Mouse (Mus musculus): ENCODE results near the gene 4933434E20Rik. TPM values are rescaled to one million over a fixed set of nuclear protein-coding genes. Genes with fewer than 3 reads are reported as not detected.

The 4933434E20Rik gene
- polyA plus RNA-seq, 1 experiment from 2014 or later: 188 TPM

DNA sequence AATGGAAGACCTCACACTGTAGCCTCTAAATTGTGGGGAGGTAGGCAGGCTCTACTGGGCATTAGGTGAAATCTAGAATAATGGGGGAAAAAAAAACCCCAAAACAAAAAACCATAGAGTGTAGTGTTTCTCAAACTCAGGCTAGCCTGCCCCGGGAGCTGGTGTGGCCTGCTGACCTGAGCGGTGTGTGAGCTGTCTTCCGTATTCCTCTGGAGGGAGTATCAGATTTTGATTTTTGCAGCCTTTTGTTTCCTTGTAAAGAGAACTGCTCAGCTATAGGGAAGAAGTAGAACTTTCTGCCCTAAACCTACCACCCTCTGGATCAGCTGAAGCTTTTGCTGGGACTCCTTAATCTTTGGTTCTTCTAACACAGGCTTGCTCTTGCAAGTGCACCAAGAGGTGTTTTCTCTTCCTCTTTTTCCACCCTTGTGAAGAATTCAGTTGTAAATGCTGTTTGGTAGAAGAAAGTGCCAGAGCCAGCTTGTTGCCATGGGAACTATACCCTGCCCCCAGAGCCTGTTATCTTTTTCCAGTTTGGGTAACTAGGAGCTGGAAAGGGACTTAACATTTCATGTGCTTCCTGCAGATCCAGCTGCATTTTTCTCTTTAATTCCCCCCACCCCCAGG lies 32.4 kb downstream of the 4933434E20Rik start:
- WGBS: 34% methylated on average over 3 of the region's 3 CpGs
- Histone ChIP-seq H3K27me3 (replicated peaks) (no peaks in the 10 kb centered on the region), H3K4me3 (replicated peaks) (no peak overlapping the region), H3K9me3 (no peaks in the 10 kb centered on the region), H3K4me2 (replicated peaks) (peak overlapping the region; percentile 73), H3K36me3 (peaks cover 8% of the 10 kb centered on the region), H3K4me1 (replicated peaks) (peaks cover 41% of the 10 kb centered on the region), H3K9ac (no peak overlapping the region), H3K27ac (peak overlapping the region; percentile 86)
- no peak for ATAC-seq

DNA sequence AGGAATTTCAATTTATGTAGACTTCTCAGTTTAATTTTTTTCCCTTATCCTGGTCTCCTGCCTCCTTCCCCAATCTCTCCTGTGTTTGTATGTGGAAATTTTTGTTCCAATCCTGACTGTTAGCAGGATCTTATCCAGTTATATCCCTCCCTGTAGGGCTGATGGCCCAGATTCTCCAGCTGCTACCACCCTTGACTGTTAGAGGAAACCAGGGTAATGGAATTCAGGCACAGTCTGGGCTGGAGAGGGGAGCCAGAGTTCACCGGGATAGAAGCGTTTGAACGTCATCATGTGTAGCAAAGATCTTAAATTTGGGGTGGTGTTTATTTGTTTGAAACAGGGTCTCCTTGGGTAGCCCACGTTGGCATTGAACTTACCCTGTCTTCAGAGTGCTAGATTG lies 33.4 kb downstream of the 4933434E20Rik start:
- H3K27me3 ChIP-seq (replicated peaks): no peaks in the 10 kb centered on the region
- H3K27ac ChIP-seq: no peak overlapping the region
- no peaks in the 10 kb centered on the region for H3K9me3 ChIP-seq
- peak overlapping the region; percentile 9; the same call in 1 of the 2 replicates for H3K4me2 ChIP-seq (replicated peaks)
- H3K9ac ChIP-seq: no peak overlapping the region
- WGBS: 62% methylated on average over 4 of the region's 4 CpGs
- peaks cover 16% of the 10 kb centered on the region for H3K36me3 ChIP-seq
- no peak for ATAC-seq
- H3K4me3 ChIP-seq (replicated peaks): no peak overlapping the region
- peaks cover 38% of the 10 kb centered on the region for H3K4me1 ChIP-seq (replicated peaks)

DNA sequence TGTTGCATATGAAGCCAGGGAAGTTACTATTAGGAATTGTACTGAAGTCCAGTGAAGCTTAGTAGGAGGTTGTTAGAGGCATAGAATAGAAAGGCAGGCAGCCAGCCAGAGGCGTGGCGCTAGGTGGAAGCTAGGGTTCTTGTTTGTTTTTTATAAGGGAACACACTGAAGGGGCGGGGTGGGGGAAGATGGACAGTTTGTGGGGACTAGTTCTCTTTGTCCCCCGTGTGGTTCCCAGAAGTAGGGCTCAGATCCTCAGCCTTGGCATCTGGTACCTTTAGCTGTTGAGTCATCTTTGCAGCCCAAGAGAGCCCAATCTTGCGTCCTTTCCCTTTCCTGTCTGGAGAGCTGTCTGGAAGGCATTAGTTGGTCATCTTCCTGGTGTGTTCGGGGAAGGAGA lies 33.8 kb downstream of the 4933434E20Rik start:
- WGBS: 75% methylated on average over 6 of the region's 6 CpGs
- H3K27ac ChIP-seq: no peak overlapping the region

DNA sequence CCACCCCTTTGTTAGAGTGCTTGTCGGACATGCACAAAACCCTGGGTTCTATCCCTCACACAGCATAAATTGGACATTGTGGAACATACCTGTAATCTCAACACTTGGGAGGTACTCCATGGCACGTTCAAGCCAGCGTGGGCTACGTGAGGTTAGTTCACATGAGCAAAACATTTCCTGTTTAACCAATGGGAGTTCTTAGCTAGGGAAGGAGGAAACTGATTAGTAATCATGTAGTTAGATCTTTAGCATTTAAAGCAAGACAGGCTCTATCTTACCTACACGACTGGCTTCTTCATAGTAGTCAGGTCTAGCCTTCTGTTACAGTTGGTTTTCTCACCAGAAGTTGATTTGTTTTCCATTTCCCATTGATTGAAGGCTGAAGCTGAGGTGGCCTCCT lies 34.6 kb downstream of the 4933434E20Rik start:
- Histone ChIP-seq H3K9me3 (no peaks in the 10 kb centered on the region), H3K27me3 (replicated peaks) (no peaks in the 10 kb centered on the region), H3K9ac (no peak overlapping the region), H3K27ac (no peak overlapping the region), H3K4me3 (replicated peaks) (no peak overlapping the region), H3K4me1 (replicated peaks) (peaks cover 37% of the 10 kb centered on the region), H3K4me2 (replicated peaks) (no peak overlapping the region), H3K36me3 (peaks cover 29% of the 10 kb centered on the region)
- 85% methylated on average over 5 of the region's 5 CpGs for WGBS
- ATAC-seq: no peak

More for the DNA sequence above, 33.8 kb downstream of the 4933434E20Rik start:
- H3K9me3 ChIP-seq: no peaks in the 10 kb centered on the region
- no peak overlapping the region for H3K4me3 ChIP-seq (replicated peaks)
- no peaks in the 10 kb centered on the region for H3K27me3 ChIP-seq (replicated peaks)
- H3K9ac ChIP-seq: no peak overlapping the region
- H3K4me1 ChIP-seq (replicated peaks): peaks cover 38% of the 10 kb centered on the region
- H3K4me2 ChIP-seq (replicated peaks): 0 out of 2 replicates have a peak overlapping the region, but pooled peaks have one; percentile 9
- no peak for ATAC-seq
- peaks cover 21% of the 10 kb centered on the region for H3K36me3 ChIP-seq

DNA sequence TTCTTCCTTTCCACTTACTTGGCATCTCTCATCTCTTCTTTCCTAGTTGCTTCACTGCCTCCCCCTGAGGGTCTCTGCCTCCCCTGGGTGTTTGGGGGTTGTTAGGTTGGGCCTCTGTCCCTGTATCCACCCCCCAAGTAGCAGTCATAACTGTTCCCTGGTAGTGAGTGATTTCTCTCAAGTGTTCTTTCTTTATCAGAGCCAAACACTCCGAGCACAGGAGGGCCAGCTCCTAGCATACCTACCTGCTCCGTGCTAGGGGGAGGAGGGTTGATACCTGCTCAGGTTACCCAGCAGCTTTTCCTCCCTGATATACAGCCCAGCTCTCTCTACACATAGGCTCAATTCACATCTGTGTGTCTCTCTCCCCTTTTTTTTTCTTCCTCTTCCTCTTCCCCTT lies 37.2 kb downstream of the 4933434E20Rik start:
- no peak overlapping the region for H3K4me3 ChIP-seq (replicated peaks)
- no peaks in the 10 kb centered on the region for H3K27me3 ChIP-seq (replicated peaks)
- 86% methylated on average over 2 of the region's 2 CpGs for WGBS
- H3K4me2 ChIP-seq (replicated peaks): no peak overlapping the region
- ATAC-seq: no peak
- H3K4me1 ChIP-seq (replicated peaks): peaks cover 17% of the 10 kb centered on the region
- peaks cover 51% of the 10 kb centered on the region for H3K36me3 ChIP-seq
- H3K9ac ChIP-seq: no peak overlapping the region
- H3K27ac ChIP-seq: no peak overlapping the region
- no peaks in the 10 kb centered on the region for H3K9me3 ChIP-seq

DNA sequence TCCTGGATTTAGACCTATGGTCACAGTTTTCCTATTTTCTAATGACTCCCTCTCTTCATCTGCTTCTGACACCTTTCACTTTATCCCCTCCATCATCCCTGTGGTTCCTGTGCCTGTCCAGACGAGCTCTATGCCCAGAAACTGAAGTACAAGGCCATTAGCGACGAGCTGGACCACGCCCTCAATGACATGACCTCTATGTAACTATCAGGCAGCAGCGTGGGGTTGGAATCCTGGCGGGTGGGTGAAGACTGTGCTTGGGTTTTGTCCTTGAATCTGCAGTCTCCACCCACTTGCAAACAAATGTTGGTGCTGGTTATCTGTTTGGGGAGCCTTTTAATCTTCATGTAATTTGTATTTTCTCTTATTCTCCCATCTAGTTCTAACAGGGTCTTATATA lies 39.5 kb downstream of the 4933434E20Rik start:
- 72% methylated on average over 6 of the region's 6 CpGs for WGBS
- Histone ChIP-seq H3K4me1 (replicated peaks) (no peaks in the 10 kb centered on the region), H3K4me3 (replicated peaks) (no peak overlapping the region), H3K36me3 (peaks cover 63% of the 10 kb centered on the region), H3K27me3 (replicated peaks) (no peaks in the 10 kb centered on the region), H3K4me2 (replicated peaks) (no peak overlapping the region), H3K9me3 (no peaks in the 10 kb centered on the region), H3K9ac (no peak overlapping the region), H3K27ac (no peak overlapping the region)
- ATAC-seq: no peak

DNA sequence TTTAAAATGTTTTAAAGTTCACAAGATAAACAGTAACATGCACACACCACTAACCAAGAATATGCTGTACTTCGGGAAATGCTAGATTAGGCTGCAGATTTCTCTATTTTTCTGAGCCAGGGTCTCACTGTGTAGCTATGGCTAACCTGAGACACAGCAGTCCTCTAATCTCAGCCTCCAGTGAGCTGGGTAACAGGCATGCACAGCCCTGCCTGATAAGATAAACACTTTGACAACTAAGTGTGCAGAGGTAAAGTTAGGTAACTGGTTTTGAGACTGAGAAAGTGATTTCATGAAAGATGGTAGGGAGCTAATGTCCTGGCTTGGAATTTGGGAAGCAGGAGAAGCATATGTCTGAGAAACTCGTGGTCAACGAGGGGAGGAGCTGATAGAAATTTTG lies 43.0 kb downstream of the 4933434E20Rik start:
- no peak overlapping the region for H3K9ac ChIP-seq
- no peak overlapping the region for H3K4me3 ChIP-seq (replicated peaks)
- 91% methylated on average over 3 of the region's 3 CpGs for WGBS
- no peak for ATAC-seq
- peaks cover 61% of the 10 kb centered on the region for H3K36me3 ChIP-seq
- H3K27me3 ChIP-seq (replicated peaks): no peaks in the 10 kb centered on the region
- no peak overlapping the region for H3K4me2 ChIP-seq (replicated peaks)
- H3K9me3 ChIP-seq: no peaks in the 10 kb centered on the region
- H3K4me1 ChIP-seq (replicated peaks): no peaks in the 10 kb centered on the region
- no peak overlapping the region for H3K27ac ChIP-seq

DNA sequence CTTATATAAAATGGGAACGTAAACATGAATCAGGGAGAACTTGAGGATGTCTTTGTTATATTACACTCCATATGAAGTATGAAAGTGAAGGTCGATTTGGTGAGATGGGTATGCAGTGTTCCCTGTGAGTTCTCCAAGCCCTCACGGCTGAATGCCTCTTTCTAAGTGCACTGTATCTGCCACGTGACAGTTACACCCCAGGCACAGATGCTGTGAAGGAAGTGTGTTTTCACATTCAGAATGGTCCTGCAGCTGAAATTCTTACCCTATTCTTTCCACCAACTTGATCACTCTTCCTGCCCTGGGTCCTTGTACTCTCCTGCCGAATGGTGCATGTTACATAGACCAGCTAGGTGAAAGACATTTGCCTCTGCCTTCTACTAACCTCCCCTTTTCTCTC lies 46.5 kb downstream of the 4933434E20Rik start:
- no peak overlapping the region for H3K9ac ChIP-seq
- no peaks in the 10 kb centered on the region for H3K27me3 ChIP-seq (replicated peaks)
- H3K36me3 ChIP-seq: peaks cover 30% of the 10 kb centered on the region
- H3K9me3 ChIP-seq: no peaks in the 10 kb centered on the region
- H3K4me3 ChIP-seq (replicated peaks): no peak overlapping the region
- no peak overlapping the region for H3K4me2 ChIP-seq (replicated peaks)
- WGBS: 85% methylated on average over 5 of the region's 5 CpGs
- H3K27ac ChIP-seq: 0 out of 2 replicates have a peak overlapping the region, but pooled peaks have one; percentile 6
- H3K4me1 ChIP-seq (replicated peaks): no peaks in the 10 kb centered on the region
- no peak for ATAC-seq

DNA sequence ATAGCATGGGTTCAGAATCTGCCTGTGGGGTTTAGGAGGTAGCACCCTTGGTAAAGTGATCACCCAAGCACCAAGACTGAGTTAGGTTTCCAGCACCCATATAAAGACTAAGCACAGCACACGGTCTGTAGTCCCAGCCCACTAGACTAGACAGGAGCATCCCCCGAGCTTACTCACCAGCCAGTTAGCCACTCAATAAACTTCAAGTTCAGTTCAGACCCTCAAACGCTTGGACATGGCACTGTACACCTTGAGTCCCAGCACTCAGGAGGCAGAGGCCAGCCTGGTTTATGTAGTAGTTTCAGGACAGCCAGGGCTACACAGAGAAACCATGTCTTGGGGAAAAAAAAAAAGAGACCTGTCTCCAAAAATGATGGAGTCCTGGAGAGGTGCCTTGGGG lies 49.6 kb downstream of the 4933434E20Rik start:
- no peak for ATAC-seq
- no peaks in the 10 kb centered on the region for H3K4me1 ChIP-seq (replicated peaks)
- no peak overlapping the region for H3K4me3 ChIP-seq (replicated peaks)
- H3K4me2 ChIP-seq (replicated peaks): no peak overlapping the region
- H3K9ac ChIP-seq: no peak overlapping the region
- no peak overlapping the region for H3K27ac ChIP-seq
- H3K36me3 ChIP-seq: peaks cover 13% of the 10 kb centered on the region
- 92% methylated on average over 3 of the region's 3 CpGs for WGBS
- no peaks in the 10 kb centered on the region for H3K9me3 ChIP-seq
- H3K27me3 ChIP-seq (replicated peaks): no peaks in the 10 kb centered on the region

DNA sequence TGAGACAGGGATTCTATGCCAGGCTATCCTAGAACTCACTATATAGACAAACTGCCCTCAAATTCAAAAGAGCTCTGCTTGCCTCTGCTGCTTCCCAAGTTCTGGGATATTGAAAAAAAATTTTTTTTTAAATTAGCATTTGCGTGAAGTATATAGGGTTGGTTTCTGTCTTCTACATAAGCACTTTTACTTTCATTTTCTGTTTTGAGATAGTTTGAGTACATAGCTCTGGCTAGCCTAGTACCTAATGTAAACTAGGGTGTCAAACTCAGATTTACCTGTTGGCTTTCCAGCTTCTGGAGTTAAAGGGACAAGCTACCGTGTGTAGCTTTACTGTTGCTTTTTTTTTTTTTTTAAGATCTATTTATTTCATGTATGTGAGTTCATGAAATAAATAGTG lies 50.2 kb downstream of the 4933434E20Rik start:
- ATAC-seq: no peak
- Histone ChIP-seq H3K9ac (no peak overlapping the region), H3K4me3 (replicated peaks) (no peak overlapping the region), H3K36me3 (peaks cover 13% of the 10 kb centered on the region), H3K27me3 (replicated peaks) (no peaks in the 10 kb centered on the region), H3K4me2 (replicated peaks) (no peak overlapping the region), H3K9me3 (no peaks in the 10 kb centered on the region), H3K27ac (no peak overlapping the region), H3K4me1 (replicated peaks) (no peaks in the 10 kb centered on the region)
- 88% methylated on average over 2 of the region's 2 CpGs for WGBS

DNA sequence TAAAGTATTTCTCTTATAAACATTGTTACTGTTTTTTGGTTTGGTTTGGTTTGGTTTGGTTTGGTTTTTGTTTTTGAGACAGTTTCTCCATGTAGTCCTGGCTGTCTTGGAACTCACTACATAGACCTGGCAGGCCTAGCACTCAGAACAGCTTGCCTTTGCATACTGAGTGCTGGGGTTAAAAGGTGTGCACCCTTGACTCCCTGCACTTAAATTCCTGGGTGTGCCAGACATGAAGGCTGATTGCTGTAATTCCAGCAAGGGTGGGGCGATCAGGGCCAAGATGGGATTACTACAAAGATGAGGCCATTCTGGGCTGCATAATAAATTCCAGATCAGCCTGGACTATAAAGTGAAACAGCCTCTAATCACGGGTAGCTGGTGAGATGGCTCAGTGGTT lies 50.8 kb downstream of the 4933434E20Rik start:
- Histone ChIP-seq H3K4me2 (replicated peaks) (no peak overlapping the region), H3K9me3 (no peaks in the 10 kb centered on the region), H3K36me3 (peaks cover 13% of the 10 kb centered on the region), H3K4me1 (replicated peaks) (no peaks in the 10 kb centered on the region), H3K27ac (no peak overlapping the region), H3K4me3 (replicated peaks) (no peak overlapping the region), H3K27me3 (replicated peaks) (no peaks in the 10 kb centered on the region), H3K9ac (no peak overlapping the region)
- 61% methylated on average over 2 of the region's 2 CpGs for WGBS
- ATAC-seq: peak; percentile 44; the same call in 1 of the 2 replicates

DNA sequence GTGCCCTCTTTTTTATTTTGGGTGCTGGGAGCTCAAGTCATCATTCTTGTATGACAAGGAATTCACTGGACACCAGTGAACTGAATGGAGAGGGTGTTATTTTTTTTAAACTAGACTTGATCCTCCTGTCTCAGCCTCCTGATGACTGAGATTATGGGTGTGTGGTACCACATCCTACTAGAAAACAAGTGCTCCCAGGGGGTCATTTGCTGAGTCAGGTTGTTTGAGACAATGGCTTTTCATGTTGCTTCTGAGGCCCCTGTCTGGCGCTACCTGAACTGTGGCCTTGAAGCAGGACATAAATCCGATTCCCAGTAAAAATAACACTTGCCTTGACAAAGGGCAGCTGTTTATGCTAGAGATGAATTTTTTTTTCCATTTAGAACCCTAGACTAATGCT lies 51.7 kb downstream of the 4933434E20Rik start:
- no peaks in the 10 kb centered on the region for H3K27me3 ChIP-seq (replicated peaks)
- ATAC-seq: no peak
- no peaks in the 10 kb centered on the region for H3K4me1 ChIP-seq (replicated peaks)
- H3K36me3 ChIP-seq: peaks cover 11% of the 10 kb centered on the region
- 56% methylated on average over 2 of the region's 2 CpGs for WGBS
- no peaks in the 10 kb centered on the region for H3K9me3 ChIP-seq
- H3K4me3 ChIP-seq (replicated peaks): no peak overlapping the region
- H3K4me2 ChIP-seq (replicated peaks): no peak overlapping the region
- no peak overlapping the region for H3K9ac ChIP-seq
- no peak overlapping the region for H3K27ac ChIP-seq

DNA sequence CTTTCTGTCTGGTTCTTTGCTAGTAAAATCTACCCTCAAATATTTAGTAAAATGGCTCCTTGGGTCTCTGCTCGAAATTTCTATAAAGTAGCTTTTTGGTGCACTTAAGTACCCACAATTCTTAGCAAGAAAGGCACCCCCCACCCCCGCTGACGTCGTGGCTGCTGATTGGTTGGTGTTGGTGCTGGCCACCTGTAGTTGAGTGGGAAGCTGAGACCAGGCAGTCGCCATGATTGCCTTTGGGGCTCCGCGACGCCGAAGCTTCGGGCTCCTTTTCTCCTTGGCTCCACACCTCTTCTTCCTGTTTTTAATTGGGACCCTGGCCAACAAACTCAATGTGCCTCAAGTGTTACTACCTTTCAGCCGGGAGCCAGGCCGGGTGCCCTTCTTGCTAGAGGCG lies 52.5 kb downstream of the 4933434E20Rik start, which contains the start of gene Nup210l:
TSS of gene Nup210l (plus strand) at position 195 of the 400 bp plus-strand sequence.
- no peak for ATAC-seq

More for the DNA sequence above, 52.5 kb downstream of the 4933434E20Rik start, which contains the start of gene Nup210l:
- peaks cover 6% of the 10 kb centered on the region for H3K36me3 ChIP-seq
- H3K4me3 ChIP-seq (replicated peaks): no peak within 1 kb of the TSS
- H3K9ac ChIP-seq: no peak within 1 kb of the TSS
- H3K4me1 ChIP-seq (replicated peaks): no peaks in the 10 kb centered on the region
- H3K27ac ChIP-seq: no peak within 1 kb of the TSS
- no peaks in the 10 kb centered on the region for H3K27me3 ChIP-seq (replicated peaks)
- H3K9me3 ChIP-seq: no peaks in the 10 kb centered on the region
- 87% methylated on average over 13 of the region's 13 CpGs for WGBS
- no peak within 1 kb of the TSS for H3K4me2 ChIP-seq (replicated peaks)

Measured in intestine, embryonic 15.5 days (tissue).